Mouse (Mus musculus) intestine, embryonic 15.5 days (tissue): ENCODE measurements at regions not wholly inside any gene's neighbourhood (a gene's known extent, or its start where the extent isn't known, plus 50 kb on each side); places are given as distances from the start of the nearest gene placed in this dataset.

ENCODE experiments used
- ATAC-seq: fragments of 200-750 bp; cut with Nextera tagmentation; 2 replicates; pipeline ENCODE4 v1.8.0; 2017; ENCODE audit warnings: moderate TSS enrichment, moderate library complexity
- H3K27ac ChIP-seq: fragments of 300-500 bp; sonication (generic); 2 replicates; pipeline ENCODE4 v1.5.1; 2015; ENCODE audit warnings: mild to moderate bottlenecking, inconsistent platforms
- H3K27me3 ChIP-seq: fragments of 300-500 bp; sonication (generic); replicated peaks from 2 replicates; pipeline ENCODE4 v1.6.1; 2015; ENCODE audit warnings: inconsistent platforms
- H3K36me3 ChIP-seq: fragments of 300-500 bp; sonication (generic); 2 replicates; pipeline ENCODE4 v1.6.1; 2015; ENCODE audit warnings: inconsistent platforms
- H3K4me1 ChIP-seq: fragments of 300-500 bp; sonication (generic); replicated peaks from 2 replicates; pipeline ENCODE4 v1.6.1; 2015; ENCODE audit warnings: inconsistent platforms
- H3K4me2 ChIP-seq: fragments of 300-500 bp; sonication (generic); replicated peaks from 2 replicates; pipeline ENCODE4 v1.6.1; 2015; ENCODE audit warnings: mild to moderate bottlenecking, inconsistent platforms
- H3K4me3 ChIP-seq: fragments of 300-500 bp; sonication (generic); replicated peaks from 2 replicates; pipeline ENCODE4 v1.5.1; 2015; ENCODE audit warnings: inconsistent platforms
- H3K9ac ChIP-seq: fragments of 300-500 bp; sonication (generic); 2 replicates; pipeline ENCODE4 v1.6.1; 2015; ENCODE audit warnings: inconsistent platforms
- H3K9me3 ChIP-seq: fragments of 300-500 bp; sonication (generic); 2 replicates; pipeline ENCODE4 v1.6.1; 2016; ENCODE audit warnings: inconsistent platforms
- WGBS: fragments of 180-500 bp; shearing (Covaris S2); methylation state at CpG from one replicate; pipeline ENCODE4 v1.1.7; 2015; 5-methylcytosine and 5-hydroxymethylcytosine counted together

- H3K4me2 ChIP-seq: no peak overlapping the region
- H3K9ac ChIP-seq: no peak overlapping the region
- no peak for ATAC-seq
- no peaks in the 10 kb centered on the region for H3K36me3 ChIP-seq
- no peaks in the 10 kb centered on the region for H3K9me3 ChIP-seq
- no peaks in the 10 kb centered on the region for H3K27me3 ChIP-seq
- no peak overlapping the region for H3K4me3 ChIP-seq
- 68% methylated on average over 1 of the region's 1 CpGs for WGBS
- H3K27ac ChIP-seq: no peak overlapping the region
- H3K4me1 ChIP-seq: no peaks in the 10 kb centered on the region
Measured at GRCm38 (mm10) chr15:46480147-46480546, 6346.0 kb downstream of the 9330182O14Rik start.

- ATAC-seq: peak; percentile 81
- no peak overlapping the region for H3K4me2 ChIP-seq
- H3K9ac ChIP-seq: no peak overlapping the region
- no peak overlapping the region for H3K4me3 ChIP-seq
- no peaks in the 10 kb centered on the region for H3K27me3 ChIP-seq
- H3K9me3 ChIP-seq: no peaks in the 10 kb centered on the region
- H3K27ac ChIP-seq: no peak overlapping the region
- no peaks in the 10 kb centered on the region for H3K36me3 ChIP-seq
- H3K4me1 ChIP-seq: no peaks in the 10 kb centered on the region
- WGBS: 51% methylated on average over 3 of the region's 3 CpGs
Measured at GRCm38 (mm10) chr15:46488940-46489339, 6354.8 kb downstream of the 9330182O14Rik start.

- ATAC-seq: no peak
- Histone ChIP-seq H3K27ac (no peak overlapping the region), H3K36me3 (no peaks in the 10 kb centered on the region), H3K4me3 (no peak overlapping the region), H3K27me3 (no peaks in the 10 kb centered on the region), H3K4me2 (no peak overlapping the region), H3K4me1 (no peaks in the 10 kb centered on the region), H3K9ac (no peak overlapping the region), H3K9me3 (no peaks in the 10 kb centered on the region)
- 91% methylated on average over 1 of the region's 1 CpGs for WGBS
Measured at GRCm38 (mm10) chr15:46518928-46519327, 6384.8 kb downstream of the 9330182O14Rik start.
